Mouse (Mus musculus) C2C12 (cell line): Measurements from ENCODE around the gene Polq.

ENCODE experiments used
- CEBPB ChIP-seq: IDR thresholded peaks from one replicate; pipeline ENCODE4 v1.6.1; 2011; ENCODE audit warnings: low read depth, mild to moderate bottlenecking, control low read depth, moderate library complexity
- CTCF ChIP-seq: IDR thresholded peaks from one replicate; pipeline ENCODE4 v1.5.1; 2011; ENCODE audit not compliant: control insufficient read depth, insufficient read depth, insufficient read length

- TF ChIP-seq CTCF (no peak), CEBPB (no peak)
Observed at GRCm38 (mm10) chr16:37011922-37012289, 320 bp downstream of the Polq start.
